Mouse (Mus musculus) ES-Bruce4 (cell line): ENCODE results near the gene Agap1.

ENCODE experiments used
- CTCF ChIP-seq: IDR thresholded peaks from one replicate; pipeline ENCODE4 v1.8.1; 2011; ENCODE audit warnings: low read depth, low read length
- POLR2A ChIP-seq: IDR thresholded peaks from one replicate; pipeline ENCODE4 v1.8.1; 2011; ENCODE audit warnings: low read length; ENCODE audit not compliant: insufficient read depth

DNA sequence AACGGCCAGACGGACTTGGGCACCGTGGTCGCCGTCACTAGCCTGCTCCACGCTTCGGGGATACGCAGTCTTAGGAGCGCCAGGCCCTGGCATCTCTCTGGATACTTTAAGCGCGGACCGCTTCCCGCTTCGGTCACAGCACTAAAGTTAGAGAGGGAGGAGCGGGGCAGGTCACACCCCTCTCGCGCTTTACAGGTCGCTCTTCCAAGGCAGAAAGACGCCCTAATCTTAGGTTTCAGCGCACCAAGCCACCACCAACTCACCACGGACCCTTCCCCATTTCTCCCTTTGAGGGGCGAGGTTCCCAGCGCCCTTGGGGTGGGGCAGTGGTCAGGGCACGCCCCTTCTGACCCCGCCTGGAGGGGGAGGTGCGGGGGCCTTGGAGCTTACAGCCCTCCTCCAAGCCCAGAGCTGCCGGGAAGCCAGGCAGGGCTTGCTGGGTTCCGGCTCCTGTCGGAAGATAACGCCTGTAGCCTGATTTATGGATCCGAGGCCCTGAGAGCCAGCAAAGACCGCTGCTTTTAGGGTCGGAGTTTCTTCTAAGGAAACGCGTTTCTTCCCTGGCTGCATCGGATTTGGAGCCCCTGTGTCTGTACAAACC is 472.6 kb downstream of the Agap1 start:
- TF ChIP-seq CTCF (no peak), POLR2A (no peak)
